Mouse (Mus musculus) CH12.LX (cell line): ENCODE measurements around the gene Cnih4.

ENCODE experiments used
- CHD2 ChIP-seq: IDR thresholded peaks from 2 replicates; pipeline ENCODE4 v1.6.1; 2011; ENCODE audit warnings: low read length, improper control_type of control experiment
- CTCF ChIP-seq, 2 experiments: IDR thresholded peaks in 1 of 2; conservative IDR thresholded peaks in 1 of 2; 2 replicates each; pipeline ENCODE4 v1.5.1; 2011 to 2012; ENCODE audit warnings: low read depth in 2 of 2, low read length in 2 of 2, improper control_type of control experiment in 1 of 2, inconsistent platforms in 1 of 2, mild to moderate bottlenecking in 1 of 2, moderate library complexity in 1 of 2
- EP300 ChIP-seq: IDR thresholded peaks from 2 replicates; pipeline ENCODE4 v1.6.1; 2011; ENCODE audit warnings: low read length, improper control_type of control experiment
- HCFC1 ChIP-seq: IDR thresholded peaks from 2 replicates; pipeline ENCODE4 v1.6.1; 2012; ENCODE audit warnings: low read depth, mild to moderate bottlenecking, inconsistent platforms, low read length, improper control_type of control experiment
- KAT2A ChIP-seq: IDR thresholded peaks from 2 replicates; pipeline ENCODE4 v1.6.1; 2012; ENCODE audit warnings: low read length, improper control_type of control experiment, inconsistent platforms; ENCODE audit not compliant: insufficient replicate concordance
- MYC ChIP-seq: IDR thresholded peaks from 2 replicates; pipeline ENCODE4 v1.6.1; 2011; ENCODE audit warnings: low read depth, mild to moderate bottlenecking, improper control_type of control experiment, low read length
- POLR2A ChIP-seq: IDR thresholded peaks from 2 replicates; pipeline ENCODE4 v1.6.1; 2011; ENCODE audit warnings: low read depth, mild to moderate bottlenecking, improper control_type of control experiment, low read length
- RAD21 ChIP-seq: IDR thresholded peaks from 2 replicates; pipeline ENCODE4 v1.6.1; 2011; ENCODE audit warnings: low read depth, mild to moderate bottlenecking, low read length, improper control_type of control experiment, moderate library complexity
- RCOR1 ChIP-seq: conservative IDR thresholded peaks from 2 replicates; pipeline ENCODE4 v1.6.1; 2012; ENCODE audit warnings: low read depth, mild to moderate bottlenecking, inconsistent platforms, low read length, improper control_type of control experiment
- UBTF ChIP-seq: IDR thresholded peaks from 2 replicates; pipeline ENCODE4 v1.6.1; 2012; ENCODE audit warnings: low read depth, mild to moderate bottlenecking, inconsistent platforms, low read length, improper control_type of control experiment, moderate library complexity
- ZC3H11A ChIP-seq: IDR thresholded peaks from 2 replicates; pipeline ENCODE4 v1.6.1; 2012; ENCODE audit warnings: low read depth, mild to moderate bottlenecking, inconsistent platforms, low read length, improper control_type of control experiment

DNA sequence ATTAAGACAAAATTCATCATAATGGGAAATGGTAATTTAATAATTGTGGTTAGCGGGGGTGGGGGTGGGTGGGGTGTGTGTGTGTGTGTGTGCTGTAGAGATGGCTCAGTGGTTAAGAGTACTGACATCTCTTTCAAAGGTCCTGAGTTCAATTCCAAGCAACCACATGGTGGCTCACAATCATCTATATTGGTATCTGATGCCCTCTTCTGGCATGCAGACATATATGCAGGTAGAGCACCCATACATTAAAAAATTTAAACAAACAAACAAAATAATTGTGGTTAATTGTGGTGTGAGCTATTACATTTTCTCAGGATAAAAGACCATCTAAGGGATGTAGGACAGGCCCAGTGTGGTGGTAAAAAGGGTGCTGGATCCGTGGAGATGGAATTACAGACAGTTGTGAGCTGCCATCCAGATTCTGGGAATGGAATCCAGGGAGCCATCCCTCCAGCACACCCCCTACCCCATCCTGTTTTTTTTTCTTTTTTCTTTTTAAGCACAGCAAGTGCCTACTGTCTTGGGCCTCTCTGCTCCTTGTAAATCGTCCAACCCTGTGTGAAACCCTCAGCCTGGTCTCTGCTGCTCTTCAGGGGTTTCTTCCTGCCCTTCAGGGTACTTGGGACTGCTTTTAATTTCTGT, 5.0 kb downstream of the Cnih4 start:
- no peak for TF ChIP-seq ZC3H11A
- TF ChIP-seq HCFC1, result no peak
- TF ChIP-seq POLR2A, result no peak
- TF ChIP-seq CTCF (conservative IDR thresholded peaks at IDR 0.05 in 1 of 2, IDR thresholded peaks at IDR 0.05 in 1 of 2; ENCODE audit: low read depth in 2 of 2, low read length in 2 of 2), result peak in 1 of 2 experiments; percentile 70; a peak in 2 of 4 replicates
- peak; percentile 56 for TF ChIP-seq RAD21
- TF ChIP-seq CHD2, result no peak
- no peak for TF ChIP-seq RCOR1
- no peak for TF ChIP-seq UBTF
- no peak for TF ChIP-seq KAT2A
- peak; percentile 91 for TF ChIP-seq MYC
- no peak for TF ChIP-seq EP300
